23 mouse cellular contexts compared by ENCODE assay signal in the genomic region with DNA sequence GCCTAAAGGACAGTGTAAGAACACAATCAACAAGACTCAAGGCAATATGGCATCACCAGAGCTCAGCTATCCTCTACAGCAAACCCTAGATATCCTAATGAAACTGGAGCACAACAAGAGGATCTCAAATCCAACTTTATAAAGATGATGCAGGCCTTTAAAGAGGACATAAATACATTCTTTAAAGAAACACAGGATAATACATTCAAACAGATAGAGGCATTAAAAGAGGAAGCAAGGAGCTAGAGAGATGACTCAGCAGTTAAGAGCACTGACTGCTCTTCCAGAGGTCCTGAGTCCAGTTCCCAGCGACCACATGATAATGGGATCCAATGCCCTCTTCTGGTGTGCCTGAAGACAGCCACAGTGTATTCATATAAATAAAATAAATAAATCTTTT. TPM values are rescaled to one million over a fixed set of nuclear protein-coding genes. Genes with fewer than 3 reads are reported as not detected.
"Had no signal": no experiment of that assay in that cellular context is flagged by ENCODE, and none has a peak within 500 bp of the region (broad histone marks: within the 10 kb centered on the region; RNA-seq: fewer than 3 reads in every experiment).

No protein-coding gene starts in this region.

- H3K4me1 ChIP-seq: midbrain, embryonic 13.5 days; midbrain, embryonic 15.5 days; neural tube, embryonic 12.5 days had no signal

- H3K36me3 ChIP-seq: midbrain, embryonic 13.5 days; midbrain, embryonic 15.5 days; neural tube, embryonic 12.5 days had no signal

- DNase-seq: lung, adult 18-20 months; lung, embryonic 14.5 days; lung, postnatal 10 days; lung, postnatal 4 days; right cerebral cortex, postnatal 14 days; thymus, adult 18-20 months; thymus, postnatal 36 days had no signal

- H3K4me2 ChIP-seq: lung, embryonic 14.5 days; midbrain, embryonic 11.5 days; midbrain, embryonic 13.5 days; midbrain, embryonic 15.5 days; neural tube, embryonic 12.5 days had no signal

- H3K9me3 ChIP-seq: midbrain, embryonic 13.5 days; midbrain, embryonic 15.5 days; neural tube, embryonic 12.5 days had no signal

- H3K4me3 ChIP-seq: megakaryocyte, embryonic 14.5 days; midbrain, embryonic 13.5 days; midbrain, embryonic 15.5 days; neural tube, embryonic 12.5 days had no signal

- ATAC-seq: midbrain, embryonic 13.5 days; midbrain, embryonic 15.5 days had no signal

- H3K27ac ChIP-seq: liver, embryonic 14.5 days; midbrain, embryonic 13.5 days; midbrain, embryonic 15.5 days; neural tube, embryonic 12.5 days had no signal

- H3K9ac ChIP-seq: liver, embryonic 14.5 days; lung, embryonic 14.5 days; midbrain, embryonic 13.5 days; midbrain, embryonic 15.5 days; neural tube, embryonic 12.5 days had no signal

- H3K27me3 ChIP-seq: midbrain, embryonic 13.5 days; midbrain, embryonic 15.5 days; neural tube, embryonic 12.5 days had no signal

RNA-seq across cellular contexts. Expression of gene Opn1mw, which starts 32.1 kb away (rescaled TPM):
- total RNA-seq: midbrain, postnatal 0 days; monocyte, adult 5-6 weeks; neutrophil, adult 5-6 weeks had no signal
- polyA plus RNA-seq: liver, embryonic 14.5 days; liver, embryonic 16.5 days; lung, embryonic 14.5 days; lung, embryonic 16.5 days; midbrain, embryonic 11.5 days; midbrain, embryonic 13.5 days; midbrain, embryonic 15.5 days; midbrain, postnatal 0 days; neural tube, embryonic 12.5 days; neural tube, embryonic 14.5 days; spleen, adult 2 months; stomach, embryonic 14.5 days; stomach, embryonic 16.5 days; thymus, postnatal 0 days had no signal
